Mouse (Mus musculus) intestine, embryonic 14.5 days (tissue): ENCODE data around the gene Raet1e. TPM values are rescaled to one million over a fixed set of nuclear protein-coding genes. Genes with fewer than 3 reads are reported as not detected.
"Not testable (repeated sequence)": the region's sequence is repeated elsewhere in the genome, so short reads cannot be mapped to it uniquely, and the experiment has no call there.

Experiments
- ATAC-seq: fragments of 200-750 bp; cut with Nextera tagmentation; replicated peaks from 2 replicates; pipeline ENCODE4 v1.8.0; 2017; ENCODE audit warnings: low read depth, moderate number of reproducible peaks, moderate TSS enrichment, moderate library complexity; ENCODE audit not compliant: low FRiP score, low TSS enrichment
- DNase-seq: peaks from one replicate; pipeline ENCODE4 v3.0.0-alpha.2; 2018; ENCODE audit warnings: low spot score
- H3K27ac ChIP-seq: fragments of 300-500 bp; sonication (generic); 2 replicates; pipeline ENCODE4 v1.5.1; 2014; ENCODE audit warnings: low read depth, mild to moderate bottlenecking, control low read depth
- H3K27me3 ChIP-seq: fragments of 300-500 bp; sonication (generic); replicated peaks from 2 replicates; pipeline ENCODE4 v1.6.1; 2014; ENCODE audit warnings: low read length, control low read depth; ENCODE audit not compliant: control insufficient read depth, insufficient read depth
- H3K36me3 ChIP-seq: fragments of 300-500 bp; sonication (generic); 2 replicates; pipeline ENCODE4 v1.6.1; 2014; ENCODE audit warnings: low read length, control low read depth; ENCODE audit not compliant: control insufficient read depth, insufficient read depth
- H3K4me1 ChIP-seq: fragments of 300-500 bp; sonication (generic); replicated peaks from 2 replicates; pipeline ENCODE4 v1.6.1; 2014; ENCODE audit warnings: low read length, control low read depth, mixed read lengths; ENCODE audit not compliant: control insufficient read depth, insufficient read depth
- H3K4me2 ChIP-seq: fragments of 300-500 bp; sonication (generic); 2 replicates; pipeline ENCODE4 v1.6.1; 2014; ENCODE audit warnings: low read length
- H3K4me3 ChIP-seq: fragments of 300-500 bp; sonication (generic); 2 replicates; pipeline ENCODE4 v1.5.1; 2014; ENCODE audit warnings: low read depth, low read length, control low read depth, mixed read lengths
- H3K9ac ChIP-seq: fragments of 300-500 bp; sonication (generic); 2 replicates; pipeline ENCODE4 v1.6.1; 2014; ENCODE audit warnings: mild to moderate bottlenecking, low read length
- H3K9me3 ChIP-seq: fragments of 300-500 bp; sonication (generic); 2 replicates; pipeline ENCODE4 v1.6.1; 2016; ENCODE audit warnings: low read length, control low read depth; ENCODE audit not compliant: control insufficient read depth
- WGBS: fragments of 180-500 bp; shearing (Covaris S2); extraction: QIAGEN DNeasy Blood & Tissue Kit; methylation state at CpG from one replicate; pipeline ENCODE4 v1.1.7; 2014; 5-methylcytosine and 5-hydroxymethylcytosine counted together
- polyA plus RNA-seq: library from polyadenylated mRNA; unstranded; fragments of >200 nt; fragmentation: Nextera tagmentation; extraction: Ambion mirVana; gene quantifications from 2 replicates; pipeline ENCODE4 v1.2.1, GENCODE M21; 2014

The Raet1e gene
- 4.7 and 6.6 TPM in 2 replicates for polyA plus RNA-seq

DNA sequence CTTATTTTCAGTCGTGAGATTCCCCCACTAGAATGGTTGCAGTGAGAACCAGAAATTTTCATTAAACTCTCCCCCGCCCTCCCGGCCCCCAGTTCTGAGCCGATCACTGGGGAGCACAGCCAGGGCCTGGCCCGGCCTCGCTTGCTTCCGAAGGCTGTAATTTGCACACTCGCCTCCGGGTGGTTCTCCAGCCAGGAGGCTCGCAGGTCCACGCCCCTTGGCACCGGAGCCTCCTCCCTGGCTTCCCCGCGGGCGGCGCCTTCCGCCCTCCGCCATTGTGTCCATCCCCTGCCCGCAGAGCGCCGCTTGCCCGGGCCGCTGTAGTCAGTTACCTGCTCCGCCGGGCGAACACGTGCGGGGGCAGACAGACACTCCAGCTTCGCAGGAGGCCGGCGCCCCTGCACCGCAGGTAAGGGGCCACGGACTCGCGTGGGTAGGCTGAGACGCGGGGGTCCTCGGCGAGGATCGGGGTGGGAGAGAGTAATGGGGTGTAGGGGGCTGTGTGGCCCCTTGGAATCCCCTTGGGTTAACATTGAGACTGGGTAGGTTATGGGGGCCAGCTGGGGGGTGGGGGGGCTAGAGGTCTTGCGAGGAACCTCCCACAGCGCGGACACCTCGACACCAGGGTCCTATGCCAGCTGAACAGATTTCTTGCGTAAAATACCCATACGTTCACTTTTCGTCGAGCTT, at the start of gene Raet1e, which contains the start of gene H60b:
Gene Raet1e (plus strand): TSS at position 260 of the 690 bp plus-strand sequence.
Gene H60b (plus strand): TSS at position 277 of the 690 bp plus-strand sequence.
- Histone ChIP-seq H3K4me2 (peak within 1 kb of the TSS; percentile 46), H3K27me3 (peaks cover 77% of the 10 kb centered on the region), H3K4me3 (peak within 1 kb of the TSS; percentile 29)
- H3K27ac ChIP-seq, H3K4me1 ChIP-seq, H3K9ac ChIP-seq, H3K36me3 ChIP-seq, H3K9me3 ChIP-seq: not testable (repeated sequence)
- ATAC-seq (peak; percentile 82), DNase-seq (peak; percentile 73)
- WGBS = under 1% methylated on average over 48 of the region's 48 CpGs

DNA sequence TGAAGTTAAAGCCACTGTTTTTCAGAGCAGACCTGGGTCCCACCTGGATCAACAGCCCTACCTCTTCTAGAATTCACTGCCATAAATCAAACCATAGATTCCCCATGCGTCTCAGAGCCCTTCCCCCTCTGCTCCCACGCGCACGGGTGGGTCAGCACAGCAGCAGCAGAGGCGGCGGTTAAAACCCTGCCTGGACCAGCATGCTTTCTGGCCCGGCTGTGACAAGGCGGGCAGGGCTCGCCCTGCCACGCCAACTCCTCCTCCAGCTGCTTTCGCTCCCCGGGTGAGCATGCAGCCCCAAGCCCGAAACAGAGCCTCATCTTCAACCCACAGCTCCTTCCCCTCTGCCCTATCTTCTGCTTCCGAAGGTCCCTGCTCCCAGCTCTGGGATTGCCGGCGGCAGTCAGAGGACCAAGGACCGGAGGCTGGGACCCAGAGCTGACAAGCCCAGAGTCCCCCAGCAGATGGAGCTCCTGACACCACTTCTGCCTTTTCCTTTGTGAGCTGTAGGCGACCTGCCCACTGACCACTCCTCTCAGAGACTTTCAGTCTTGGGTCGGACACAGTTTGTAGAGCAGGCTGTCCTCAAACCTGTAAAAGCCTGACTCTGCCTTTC, 17.6 kb upstream of the Raet1e start:
- no peak overlapping the region for H3K27ac ChIP-seq
- DNase-seq = peak; percentile 88

DNA sequence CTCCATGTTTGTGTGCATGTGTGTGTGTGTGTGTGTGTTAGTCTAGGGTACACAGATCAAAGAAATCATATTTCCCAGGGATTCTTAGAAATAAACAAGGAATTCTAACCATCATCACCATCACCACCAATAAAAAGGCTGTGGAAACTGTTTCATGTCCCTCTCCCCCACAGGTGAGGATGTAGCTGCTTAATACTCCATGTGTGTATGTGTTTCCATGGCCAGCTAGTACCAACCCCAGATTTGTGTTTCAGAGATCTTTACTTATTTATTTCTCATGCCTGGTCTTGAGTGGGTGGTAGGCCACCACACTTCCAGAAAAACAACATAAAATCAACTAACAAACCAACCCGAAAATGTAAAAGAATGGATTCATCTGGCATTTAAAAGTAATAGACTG, 16.2 kb upstream of the Raet1e start:
- not testable (repeated sequence) for H3K4me2 ChIP-seq, H3K27ac ChIP-seq, H3K4me3 ChIP-seq, H3K9me3 ChIP-seq, H3K36me3 ChIP-seq, H3K9ac ChIP-seq, H3K4me1 ChIP-seq, H3K27me3 ChIP-seq, ATAC-seq
- DNase-seq = peak; percentile 91
- WGBS = 88% methylated on average over 1 of the region's 1 CpGs

More for the DNA sequence above, 17.6 kb upstream of the Raet1e start:
- peak overlapping the region; percentile 34 for H3K4me3 ChIP-seq
- H3K4me1 ChIP-seq = no peaks in the 10 kb centered on the region
- no peaks in the 10 kb centered on the region for H3K9me3 ChIP-seq
- peak overlapping the region; percentile 27; the same call in 1 of the 2 replicates for H3K9ac ChIP-seq
- peak overlapping the region; percentile 54 for H3K4me2 ChIP-seq
- under 1% methylated on average over 19 of the region's 19 CpGs for WGBS
- ATAC-seq = peak; percentile 51
- no peaks in the 10 kb centered on the region for H3K27me3 ChIP-seq
- H3K36me3 ChIP-seq = no peaks in the 10 kb centered on the region

DNA sequence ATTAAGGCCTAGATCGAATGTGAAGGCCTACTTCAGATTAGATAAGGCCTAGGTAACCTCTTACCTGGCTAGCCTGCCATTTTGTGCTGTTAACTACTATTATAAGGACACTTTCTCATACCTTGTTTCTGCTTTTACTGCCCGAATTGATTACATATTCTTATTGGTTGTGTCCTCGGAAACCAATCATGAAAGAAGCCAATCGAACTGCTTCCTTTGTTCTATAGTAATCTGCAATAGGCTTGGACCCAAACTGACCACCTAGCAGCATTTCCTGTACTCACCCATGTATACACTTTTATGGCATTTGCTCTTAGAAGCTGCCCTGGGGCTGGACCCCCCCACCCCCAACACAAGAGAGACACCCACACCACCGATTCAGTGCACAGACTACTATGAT, 15.4 kb upstream of the Raet1e start:
- Histone ChIP-seq H3K27ac (no peak overlapping the region), H3K36me3 (no peaks in the 10 kb centered on the region), H3K9ac (no peak overlapping the region), H3K27me3 (no peaks in the 10 kb centered on the region), H3K4me3 (no peak overlapping the region), H3K9me3 (no peaks in the 10 kb centered on the region), H3K4me2 (no peak overlapping the region), H3K4me1 (no peaks in the 10 kb centered on the region)
- WGBS = 80% methylated on average over 5 of the region's 5 CpGs
- ATAC-seq (no peak), DNase-seq (no peak)

DNA sequence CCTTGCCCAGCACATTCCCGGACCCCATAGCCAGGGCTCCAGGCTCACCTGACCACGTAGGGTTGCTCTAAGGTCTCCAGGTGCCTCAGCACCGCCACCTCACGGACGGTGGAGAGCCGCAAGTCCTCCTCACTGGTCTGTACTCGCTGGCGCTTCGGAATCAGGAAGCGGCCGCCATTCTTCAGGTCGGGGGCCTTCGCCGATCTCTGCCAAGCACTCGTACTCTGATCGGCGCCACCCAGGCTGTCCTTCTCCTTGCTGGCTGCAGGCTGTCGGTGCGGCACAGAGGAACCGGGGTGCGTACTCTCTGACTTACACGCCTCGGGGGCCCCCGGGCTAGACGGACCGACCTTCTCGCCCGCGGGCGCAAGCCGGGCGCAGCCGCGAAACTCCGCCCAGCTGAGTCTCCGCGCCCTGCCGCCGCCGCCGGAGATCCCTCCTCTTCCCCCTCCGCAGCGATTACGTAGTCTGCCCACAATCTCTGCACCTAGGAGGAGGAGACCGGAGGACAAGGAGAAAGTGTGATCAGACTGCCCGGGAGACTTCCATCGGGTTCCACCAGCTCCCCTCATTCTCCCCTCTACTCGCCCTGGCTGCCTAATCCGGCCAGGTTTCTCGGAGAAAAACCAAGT, 9.8 kb upstream of the Raet1e start:
- ATAC-seq (peak; percentile 87), DNase-seq (peak; percentile 92)
- Histone ChIP-seq H3K27ac (peak overlapping the region; percentile 62), H3K36me3 (no peaks in the 10 kb centered on the region), H3K27me3 (peaks cover 32% of the 10 kb centered on the region), H3K9ac (peak overlapping the region; percentile 74), H3K4me1 (peaks cover 6% of the 10 kb centered on the region; the same call in 1 of the 2 replicates), H3K4me3 (peak overlapping the region; percentile 59), H3K4me2 (peak overlapping the region; percentile 96), H3K9me3 (no peaks in the 10 kb centered on the region)
- 0% methylated on average over 46 of the region's 50 CpGs for WGBS

DNA sequence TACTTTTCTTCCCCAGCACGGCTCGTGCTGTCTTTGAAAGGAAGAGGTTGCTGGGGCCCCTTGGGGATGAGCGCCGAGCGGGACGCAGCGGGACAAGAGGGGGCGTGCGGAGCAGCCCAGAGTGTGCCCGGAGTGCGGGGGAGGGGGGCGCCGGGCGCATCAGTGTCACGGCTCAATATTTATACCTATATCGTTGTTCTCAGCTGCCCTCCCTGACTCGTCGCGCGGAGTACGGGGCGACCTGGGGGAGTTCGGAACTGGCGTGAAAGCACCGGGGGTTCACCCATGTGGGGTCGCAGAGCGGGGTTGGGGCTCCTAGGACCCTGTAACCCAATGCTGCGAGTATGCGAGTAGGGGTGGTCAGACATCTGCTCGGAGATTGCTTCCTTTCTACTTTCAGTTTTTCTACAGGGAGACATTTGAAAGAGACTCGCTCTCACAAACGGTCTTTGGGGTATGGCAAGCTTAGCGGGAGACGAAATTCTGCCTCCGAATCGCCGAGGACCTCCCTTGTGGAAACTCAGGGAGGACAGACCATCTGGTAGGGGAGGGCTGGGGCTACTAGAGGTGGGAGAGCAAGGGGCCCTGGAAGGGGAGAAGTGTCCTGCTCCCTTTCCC, 9.2 kb upstream of the Raet1e start, which contains the start of gene E030030I06Rik:
Gene E030030I06Rik (minus strand): TSS at position 198 of the 618 bp plus-strand sequence.
- WGBS = under 1% methylated on average over 37 of the region's 37 CpGs
- H3K9ac ChIP-seq = peak within 1 kb of the TSS; percentile 74
- peak within 1 kb of the TSS; percentile 59 for H3K4me3 ChIP-seq
- peaks cover 38% of the 10 kb centered on the region for H3K27me3 ChIP-seq
- no peaks in the 10 kb centered on the region for H3K36me3 ChIP-seq
- ATAC-seq = peak; percentile 44
- peak within 1 kb of the TSS; percentile 96 for H3K4me2 ChIP-seq
- peak; percentile 89 for DNase-seq
- H3K4me1 ChIP-seq = peaks cover 6% of the 10 kb centered on the region; the same call in 1 of the 2 replicates
- no peaks in the 10 kb centered on the region for H3K9me3 ChIP-seq
- H3K27ac ChIP-seq = peak within 1 kb of the TSS; percentile 62

DNA sequence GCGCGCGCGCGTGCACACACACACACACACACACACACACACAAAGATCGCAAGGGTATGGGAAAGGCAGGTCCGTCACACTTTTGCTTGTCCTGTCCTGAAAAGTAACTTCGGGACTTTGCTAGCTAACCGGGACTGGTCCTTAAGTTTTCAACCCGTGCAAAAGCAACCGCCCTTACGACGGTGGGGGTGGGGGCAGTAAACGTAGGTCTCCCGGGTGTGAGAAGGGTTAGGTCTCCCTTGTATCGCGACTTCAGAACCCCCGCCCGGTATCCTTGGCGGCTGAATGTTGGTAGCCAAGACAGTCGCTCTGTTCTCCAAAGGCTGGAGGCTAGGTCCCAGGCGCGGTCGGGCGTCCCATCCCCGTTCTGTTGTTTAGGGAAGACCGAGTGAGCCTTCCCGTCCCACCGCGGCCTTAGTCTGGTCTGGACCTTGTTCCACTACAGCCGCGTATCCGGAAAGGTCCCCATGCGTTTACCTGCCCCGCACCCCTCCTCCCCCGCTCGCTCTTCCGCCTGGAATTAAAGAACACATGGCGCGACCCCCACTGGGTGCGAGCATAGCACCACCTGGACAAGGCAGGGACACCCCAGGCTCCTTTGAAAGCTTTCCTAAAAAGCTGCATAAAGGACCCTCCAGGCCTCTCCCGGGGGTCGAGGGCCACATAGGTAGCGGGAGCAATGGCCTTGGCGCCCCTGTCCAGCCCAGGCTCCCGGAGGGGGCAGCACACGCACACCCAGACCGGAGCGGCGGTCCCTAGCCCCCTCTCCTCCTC, 8.5 kb upstream of the Raet1e start:
- H3K27me3 ChIP-seq = peaks cover 44% of the 10 kb centered on the region
- no peaks in the 10 kb centered on the region for H3K9me3 ChIP-seq
- peak overlapping the region; percentile 59 for H3K4me3 ChIP-seq
- peak; percentile 74 for DNase-seq
- under 1% methylated on average over 44 of the region's 50 CpGs for WGBS
- H3K4me2 ChIP-seq = peak overlapping the region; percentile 96
- no peaks in the 10 kb centered on the region for H3K36me3 ChIP-seq
- H3K27ac ChIP-seq = no peak overlapping the region
- no peak for ATAC-seq
- H3K4me1 ChIP-seq = peaks cover 6% of the 10 kb centered on the region; the same call in 1 of the 2 replicates
- no peak overlapping the region; the same call in 1 of the 2 replicates for H3K9ac ChIP-seq
